Mouse (Mus musculus): ENCODE data around the gene Spag7. TPM values are rescaled to one million over a fixed set of nuclear protein-coding genes. Genes with fewer than 3 reads are reported as not detected.
A peak's percentile ranks its signal among the peaks of the same experiment; 100 is the strongest.

Spag7 gene
- polyA plus RNA-seq, 1 experiment from 2014 or later: 156 TPM

- Histone ChIP-seq H3K27me3 (ENCODE audit: control insufficient read depth, insufficient read depth, low read length) (no peaks in the 10 kb centered on the region), H3K4me2 (ENCODE audit: low read depth, severe bottlenecking) (peak overlapping the region; percentile 79), H3K9me3 (ENCODE audit: control insufficient read depth, low read length) (no peaks in the 10 kb centered on the region), H3K9ac (ENCODE audit: low read length) (peak overlapping the region; percentile 87), H3K36me3 (ENCODE audit: control insufficient read depth, insufficient read depth, low read length) (peaks cover 9% of the 10 kb centered on the region; the same call in 1 of the 2 replicates), H3K27ac (replicated peaks; ENCODE audit: low read depth, low read length) (no peak overlapping the region), H3K4me3 (ENCODE audit: low read depth, low read length) (peak overlapping the region; percentile 86), H3K4me1 (ENCODE audit: control insufficient read depth, insufficient read depth, low read length) (peaks cover 5% of the 10 kb centered on the region)
- WGBS: 14% methylated on average over 10 of the region's 10 CpGs
- ATAC-seq (ENCODE audit: insufficient number of reproducible peaks, low FRiP score, low TSS enrichment, low read depth) (peak; percentile 21), DNase-seq (ENCODE audit: low spot score) (no peak)
These were observed 32.2 kb upstream of the Spag7 start for GRCm38 (mm10) chr11:70701221-70701955.

GRCm38 (mm10) chr11:70700613-70701012, 31.4 kb upstream of the Spag7 start:
- H3K4me3 ChIP-seq (ENCODE audit: low read depth, low read length): peak overlapping the region; percentile 86
- H3K36me3 ChIP-seq (ENCODE audit: control insufficient read depth, insufficient read depth, low read length): peaks cover 4% of the 10 kb centered on the region; the same call in 1 of the 2 replicates
- no peaks in the 10 kb centered on the region for H3K27me3 ChIP-seq (ENCODE audit: control insufficient read depth, insufficient read depth, low read length)
- H3K4me1 ChIP-seq (ENCODE audit: control insufficient read depth, insufficient read depth, low read length): peaks cover 5% of the 10 kb centered on the region
- H3K9me3 ChIP-seq (ENCODE audit: control insufficient read depth, low read length): no peaks in the 10 kb centered on the region
- peak; percentile 73 for DNase-seq (ENCODE audit: low spot score)
- under 1% methylated on average over 33 of the region's 34 CpGs for WGBS
- peak overlapping the region; percentile 85 for H3K27ac ChIP-seq (replicated peaks; ENCODE audit: low read depth, low read length)
- ATAC-seq (ENCODE audit: insufficient number of reproducible peaks, low FRiP score, low TSS enrichment, low read depth): peak; percentile 26
- peak overlapping the region; percentile 87 for H3K9ac ChIP-seq (ENCODE audit: low read length)
- H3K4me2 ChIP-seq (ENCODE audit: low read depth, severe bottlenecking): peak overlapping the region; percentile 79

DNA sequence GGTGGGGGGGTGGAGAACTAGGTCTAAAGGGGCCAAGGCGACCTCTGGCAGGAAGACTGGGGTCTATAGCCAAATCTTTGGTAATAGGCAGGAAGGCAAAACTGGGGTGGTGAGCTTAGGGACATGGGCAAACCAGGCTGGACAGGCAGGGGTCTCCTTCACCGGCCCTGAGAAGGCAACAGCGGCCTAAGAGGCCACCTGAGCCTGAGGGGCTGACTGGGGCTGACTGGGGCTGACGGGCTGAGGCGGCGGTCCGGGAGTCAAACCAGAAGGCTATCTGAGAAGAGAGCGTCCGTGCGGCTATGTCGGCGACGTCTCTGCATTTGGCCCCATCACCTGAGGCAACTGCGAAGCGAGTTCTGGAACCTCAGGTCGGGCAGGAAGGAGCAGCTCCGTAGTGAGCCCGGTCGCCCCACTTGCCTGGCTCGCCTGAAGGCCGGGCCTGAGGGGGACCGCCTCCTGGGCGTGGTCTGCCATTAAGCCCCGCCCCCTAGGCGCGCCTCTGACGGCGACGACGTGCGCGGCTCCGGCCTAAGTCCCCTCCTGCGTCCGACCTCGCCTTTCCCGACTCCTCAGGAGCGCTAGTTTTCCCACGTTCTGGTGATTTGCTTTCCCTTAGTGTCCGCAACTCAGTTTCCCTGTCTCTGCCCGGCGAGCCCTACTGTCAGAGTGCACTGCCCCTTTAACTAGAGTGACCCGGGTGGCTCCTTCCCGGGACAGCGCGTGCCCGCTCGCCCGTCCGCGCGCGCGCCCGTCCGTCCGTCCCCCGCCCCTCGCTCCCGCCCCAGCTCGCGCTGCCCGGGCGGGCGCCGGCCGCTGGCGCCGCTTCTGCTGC, 30.7 kb upstream of the Spag7 start, which contains the start of the genes Inca1 and Kif1c:
Inca1 (minus strand) TSS at position 434 of the 835 bp plus-strand sequence.
Kif1c (plus strand) TSS at position 827 of the 835 bp plus-strand sequence.
- peak; percentile 96 for DNase-seq (ENCODE audit: low spot score)
- Histone ChIP-seq H3K9ac (ENCODE audit: low read length) (peak within 1 kb of the TSS; percentile 87), H3K36me3 (ENCODE audit: control insufficient read depth, insufficient read depth, low read length) (peaks cover 2% of the 10 kb centered on the region; the same call in 1 of the 2 replicates), H3K4me2 (ENCODE audit: low read depth, severe bottlenecking) (peak within 1 kb of the TSS; percentile 79), H3K9me3 (ENCODE audit: control insufficient read depth, low read length) (no peaks in the 10 kb centered on the region), H3K27ac (replicated peaks; ENCODE audit: low read depth, low read length) (peak within 1 kb of the TSS; percentile 85), H3K4me3 (ENCODE audit: low read depth, low read length) (peak within 1 kb of the TSS; percentile 86), H3K4me1 (ENCODE audit: control insufficient read depth, insufficient read depth, low read length) (peaks cover 5% of the 10 kb centered on the region), H3K27me3 (ENCODE audit: control insufficient read depth, insufficient read depth, low read length) (no peaks in the 10 kb centered on the region)
- WGBS: 1% methylated on average over 68 of the region's 69 CpGs
- ATAC-seq (ENCODE audit: insufficient number of reproducible peaks, low FRiP score, low TSS enrichment, low read depth): peak; percentile 92

DNA sequence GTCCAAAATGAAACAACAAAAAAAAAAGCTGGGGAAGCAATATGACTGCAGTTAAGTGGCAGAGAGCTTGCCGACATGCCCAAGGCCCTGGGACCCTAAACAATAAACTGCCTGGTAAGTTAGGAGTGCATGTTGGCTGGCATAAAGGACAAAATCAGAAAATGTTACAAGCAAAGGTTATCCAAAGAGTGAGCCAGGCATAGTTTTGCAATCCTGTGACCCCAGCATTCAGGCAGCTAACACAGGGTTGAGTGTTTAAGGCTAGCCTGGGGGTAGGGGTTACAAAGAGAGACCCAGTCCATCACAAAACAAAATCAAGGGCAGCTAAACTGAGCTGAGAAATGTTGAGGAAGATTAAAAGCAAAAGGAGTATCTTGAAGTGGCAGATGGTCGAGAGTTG, 29.8 kb upstream of the Spag7 start:
- ATAC-seq (ENCODE audit: insufficient number of reproducible peaks, low FRiP score, low TSS enrichment, low read depth) (no peak), DNase-seq (ENCODE audit: low spot score) (no peak)
- Histone ChIP-seq H3K27ac (replicated peaks; ENCODE audit: low read depth, low read length) (no peak overlapping the region), H3K4me3 (ENCODE audit: low read depth, low read length) (no peak overlapping the region), H3K9ac (ENCODE audit: low read length) (no peak overlapping the region), H3K4me1 (ENCODE audit: control insufficient read depth, insufficient read depth, low read length) (peaks cover 5% of the 10 kb centered on the region), H3K27me3 (ENCODE audit: control insufficient read depth, insufficient read depth, low read length) (no peaks in the 10 kb centered on the region), H3K4me2 (ENCODE audit: low read depth, severe bottlenecking) (no peak overlapping the region), H3K9me3 (ENCODE audit: control insufficient read depth, low read length) (no peaks in the 10 kb centered on the region), H3K36me3 (ENCODE audit: control insufficient read depth, insufficient read depth, low read length) (no peaks in the 10 kb centered on the region)
- WGBS: 67% methylated on average over 2 of the region's 2 CpGs

DNA sequence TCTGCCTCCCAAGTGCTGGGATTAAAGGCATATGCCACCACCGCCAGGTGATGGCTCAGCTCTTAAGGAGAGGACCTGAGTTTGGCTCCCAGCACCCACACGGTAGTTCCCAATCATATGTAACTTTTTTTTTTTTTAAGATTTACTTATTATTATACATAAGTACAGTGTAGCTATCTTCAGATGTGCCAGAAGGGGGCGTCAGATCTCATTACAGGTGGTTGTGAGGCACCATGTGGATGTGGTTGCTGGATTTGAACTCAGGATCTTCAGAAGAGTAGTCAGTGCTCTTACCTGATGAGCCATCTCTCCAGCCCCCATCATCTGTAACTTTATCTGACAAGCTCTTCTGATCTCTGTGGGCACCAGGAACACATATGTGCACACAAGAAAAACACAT, 28.2 kb upstream of the Spag7 start:
- peaks cover 5% of the 10 kb centered on the region for H3K4me1 ChIP-seq (ENCODE audit: control insufficient read depth, insufficient read depth, low read length)
- no peak overlapping the region for H3K27ac ChIP-seq (replicated peaks; ENCODE audit: low read depth, low read length)
- H3K36me3 ChIP-seq (ENCODE audit: control insufficient read depth, insufficient read depth, low read length): no peaks in the 10 kb centered on the region
- no peak overlapping the region for H3K4me3 ChIP-seq (ENCODE audit: low read depth, low read length)
- no peak overlapping the region for H3K9ac ChIP-seq (ENCODE audit: low read length)
- no peaks in the 10 kb centered on the region for H3K27me3 ChIP-seq (ENCODE audit: control insufficient read depth, insufficient read depth, low read length)
- ATAC-seq (ENCODE audit: insufficient number of reproducible peaks, low FRiP score, low TSS enrichment, low read depth) (no peak), DNase-seq (ENCODE audit: low spot score) (no peak)
- 67% methylated on average over 3 of the region's 3 CpGs for WGBS
- no peaks in the 10 kb centered on the region for H3K9me3 ChIP-seq (ENCODE audit: control insufficient read depth, low read length)
- H3K4me2 ChIP-seq (ENCODE audit: low read depth, severe bottlenecking): no peak overlapping the region

- Histone ChIP-seq H3K27ac (replicated peaks; ENCODE audit: low read depth, low read length) (no peak overlapping the region), H3K36me3 (ENCODE audit: control insufficient read depth, insufficient read depth, low read length) (no peaks in the 10 kb centered on the region), H3K9ac (ENCODE audit: low read length) (no peak overlapping the region), H3K27me3 (ENCODE audit: control insufficient read depth, insufficient read depth, low read length) (no peaks in the 10 kb centered on the region), H3K4me3 (ENCODE audit: low read depth, low read length) (no peak overlapping the region), H3K4me2 (ENCODE audit: low read depth, severe bottlenecking) (no peak overlapping the region), H3K9me3 (ENCODE audit: control insufficient read depth, low read length) (no peaks in the 10 kb centered on the region), H3K4me1 (ENCODE audit: control insufficient read depth, insufficient read depth, low read length) (peaks cover 2% of the 10 kb centered on the region)
- WGBS: 67% methylated on average over 3 of the region's 3 CpGs
- ATAC-seq (ENCODE audit: insufficient number of reproducible peaks, low FRiP score, low TSS enrichment, low read depth): no peak
- DNase-seq (ENCODE audit: low spot score): no peak
These were observed 24.3 kb upstream of the Spag7 start for GRCm38 (mm10) chr11:70693504-70693903.

DNA sequence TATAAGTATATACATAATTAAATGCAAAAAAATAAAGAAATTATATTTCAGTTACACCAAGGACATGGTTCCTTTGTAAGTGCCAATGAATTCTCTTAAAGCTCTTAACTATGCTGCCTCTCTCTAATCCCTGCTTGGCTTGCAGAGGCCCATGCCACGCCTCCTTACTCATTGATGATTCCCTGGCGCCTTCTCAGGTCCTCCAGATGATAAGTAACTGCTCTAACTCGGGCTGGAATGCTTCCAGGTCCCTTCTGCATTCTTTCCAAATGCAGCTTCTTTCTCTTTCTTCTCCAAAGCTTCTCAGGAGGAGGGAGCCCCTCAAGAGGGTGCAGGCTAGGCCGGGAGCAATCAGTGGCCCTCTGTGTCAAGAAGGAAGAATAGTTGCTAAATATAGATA, 20.4 kb upstream of the Spag7 start:
- Histone ChIP-seq H3K4me3 (ENCODE audit: low read depth, low read length) (no peak overlapping the region), H3K9me3 (ENCODE audit: control insufficient read depth, low read length) (no peaks in the 10 kb centered on the region), H3K9ac (ENCODE audit: low read length) (no peak overlapping the region), H3K27me3 (ENCODE audit: control insufficient read depth, insufficient read depth, low read length) (no peaks in the 10 kb centered on the region), H3K36me3 (ENCODE audit: control insufficient read depth, insufficient read depth, low read length) (no peaks in the 10 kb centered on the region), H3K27ac (replicated peaks; ENCODE audit: low read depth, low read length) (no peak overlapping the region), H3K4me1 (ENCODE audit: control insufficient read depth, insufficient read depth, low read length) (peaks cover 7% of the 10 kb centered on the region), H3K4me2 (ENCODE audit: low read depth, severe bottlenecking) (no peak overlapping the region)
- ATAC-seq (ENCODE audit: insufficient number of reproducible peaks, low FRiP score, low TSS enrichment, low read depth): no peak
- 63% methylated on average over 4 of the region's 4 CpGs for WGBS
- DNase-seq (ENCODE audit: low spot score): no peak

GRCm38 (mm10) chr11:70688372-70688771, 19.2 kb upstream of the Spag7 start:
- Histone ChIP-seq H3K36me3 (ENCODE audit: control insufficient read depth, insufficient read depth, low read length) (peaks cover 3% of the 10 kb centered on the region), H3K4me2 (ENCODE audit: low read depth, severe bottlenecking) (peak overlapping the region; percentile 72), H3K27ac (replicated peaks; ENCODE audit: low read depth, low read length) (peak overlapping the region; percentile 66; the same call in 1 of the 2 replicates), H3K4me1 (ENCODE audit: control insufficient read depth, insufficient read depth, low read length) (peaks cover 7% of the 10 kb centered on the region), H3K4me3 (ENCODE audit: low read depth, low read length) (peak overlapping the region; percentile 82), H3K27me3 (ENCODE audit: control insufficient read depth, insufficient read depth, low read length) (no peaks in the 10 kb centered on the region), H3K9me3 (ENCODE audit: control insufficient read depth, low read length) (no peaks in the 10 kb centered on the region), H3K9ac (ENCODE audit: low read length) (peak overlapping the region; percentile 75)
- WGBS: 12% methylated on average over 8 of the region's 8 CpGs
- DNase-seq (ENCODE audit: low spot score): no peak
- ATAC-seq (ENCODE audit: insufficient number of reproducible peaks, low FRiP score, low TSS enrichment, low read depth): no peak

Measured in limb, embryonic 11.5 days (tissue).